ENCODE assay signal across 21 mouse cellular contexts in genomic region chr6:101426301-101426700, GRCm38 (mm10). TPM values are rescaled to one million over a fixed set of nuclear protein-coding genes. Genes with fewer than 3 reads are reported as not detected.
DNase-seq lines count a peak whose midpoint lies in the region; ATAC-seq and TF ChIP-seq lines count a peak whose summit lies in the region.
"Had no signal": no experiment of that assay in that cellular context is flagged by ENCODE, and none has a peak within 500 bp of the region (broad histone marks: within the 10 kb centered on the region; RNA-seq: fewer than 3 reads in every experiment).

No protein-coding gene starts in this region.

- WGBS in forebrain, embryonic 13.5 days = 33% methylated on average over 4 of the region's 4 CpGs
- 54% methylated on average over 4 of the region's 4 CpGs for WGBS in forebrain, embryonic 12.5 days

- H3K27ac ChIP-seq in forebrain, embryonic 13.5 days = no peak overlapping the region
- no peak overlapping the region for H3K27ac ChIP-seq in forebrain, embryonic 12.5 days
- H3K27ac ChIP-seq: kidney, postnatal 0 days; macrophage; midbrain, embryonic 12.5 days; stomach, postnatal 0 days had no signal

- peaks cover 22% of the 10 kb centered on the region for H3K4me1 ChIP-seq in forebrain, embryonic 13.5 days
- peaks cover 12% of the 10 kb centered on the region; the same call in 1 of the 2 replicates for H3K4me1 ChIP-seq in forebrain, embryonic 12.5 days

- no peaks in the 10 kb centered on the region for H3K9me3 ChIP-seq in forebrain, embryonic 13.5 days (replicated peaks)
- no peaks in the 10 kb centered on the region for H3K9me3 ChIP-seq in forebrain, embryonic 12.5 days
- H3K9me3 ChIP-seq: midbrain, embryonic 12.5 days had no signal

- peak; percentile 31 for DNase-seq in left cerebral cortex, adult 11 months (ENCODE audit: low spot score)
- DNase-seq in left cerebral cortex, postnatal 4 days = no peak
- DNase-seq in brain, embryonic 18.5 days (ENCODE audit: low read depth, low spot score) = peak; percentile 47
- DNase-seq in heart, postnatal 10 days = no peak
- no peak for DNase-seq in adrenal gland, adult 8-10 months
- DNase-seq: cerebellum, adult 11 months; cerebellum, postnatal 25 days; gastrocnemius, postnatal 14 days; heart, postnatal 4 days; liver; lung, adult 2 months; thymus, postnatal 25 days had no signal

- H3K79me2 ChIP-seq in myocyte (ENCODE audit: control insufficient read depth, insufficient read depth) = no peaks in the 10 kb centered on the region

- H3K4me2 ChIP-seq in forebrain, embryonic 13.5 days = no peak overlapping the region
- no peak overlapping the region for H3K4me2 ChIP-seq in forebrain, embryonic 12.5 days
- peak overlapping the region; percentile 63 for H3K4me2 ChIP-seq in myocyte (ENCODE audit: low read depth)
- H3K4me2 ChIP-seq: heart, embryonic 11.5 days; midbrain, embryonic 12.5 days had no signal

- peak; percentile 68 for ATAC-seq in forebrain, embryonic 13.5 days
- no peak for ATAC-seq in forebrain, embryonic 12.5 days (ENCODE audit: low FRiP score)
- ATAC-seq: activated CD4-positive, CD25-positive, alpha-beta regulatory T cell, adult 4 months had no signal

- H3ac ChIP-seq in myocyte (ENCODE audit: control insufficient read depth, insufficient read length) = no peak overlapping the region

- H3K27me3 ChIP-seq in forebrain, embryonic 13.5 days = peaks cover 7% of the 10 kb centered on the region
- peaks cover 5% of the 10 kb centered on the region; the same call in 1 of the 2 replicates for H3K27me3 ChIP-seq in forebrain, embryonic 12.5 days
- no peaks in the 10 kb centered on the region for H3K27me3 ChIP-seq in myocyte (ENCODE audit: control insufficient read depth, insufficient read depth, insufficient read length)

- no peaks in the 10 kb centered on the region for H3K36me3 ChIP-seq in forebrain, embryonic 13.5 days (ENCODE audit: poor library complexity, severe bottlenecking)
- H3K36me3 ChIP-seq in forebrain, embryonic 12.5 days (replicated peaks) = no peaks in the 10 kb centered on the region
- H3K36me3 ChIP-seq in myocyte (ENCODE audit: control insufficient read depth, insufficient read depth) = no peaks in the 10 kb centered on the region
- H3K36me3 ChIP-seq: midbrain, embryonic 12.5 days had no signal

- H3K4me3 ChIP-seq in forebrain, embryonic 13.5 days = no peak overlapping the region
- H3K4me3 ChIP-seq in forebrain, embryonic 12.5 days (replicated peaks) = no peak overlapping the region
- no peak overlapping the region for H3K4me3 ChIP-seq in myocyte
- H3K4me3 ChIP-seq: midbrain, embryonic 12.5 days had no signal

- no peak overlapping the region for H3K9ac ChIP-seq in forebrain, embryonic 13.5 days
- no peak overlapping the region for H3K9ac ChIP-seq in forebrain, embryonic 12.5 days
- H3K9ac ChIP-seq: midbrain, embryonic 12.5 days had no signal

- no peak for TF ChIP-seq POLR2A in myocyte (IDR thresholded peaks at IDR 0.05; ENCODE audit: insufficient read length, low read depth)

- intact Hi-C loops in left cerebral cortex, postnatal 4 days (cut with DNase I) = no loop called here
- intact Hi-C loops in heart, postnatal 10 days (cut with DNase I) = no loop called here

TF ChIP-seq in myocyte, 11 proteins besides CTCF, POLR2A, EP300 and RAD21:
- no peak for TF ChIP-seq MYOD1 (IDR thresholded peaks at IDR 0.05; ENCODE audit: control insufficient read depth in 1 of 3, insufficient read length in 2 of 3, low read depth in 2 of 3)
- TF ChIP-seq REST (IDR thresholded peaks at IDR 0.05; ENCODE audit: insufficient read depth, insufficient read length) = no peak
TF ChIP-seq in myocyte: peak in this region for 0.

RNA-seq across cellular contexts. Expression of gene Pdzrn3, which starts 48.6 kb away (rescaled TPM):
- 11.3 and 13.1 TPM in 2 replicates for polyA plus RNA-seq in forebrain, embryonic 13.5 days (2015; fragmentation: Nextera tagmentation; extraction: Ambion mirVana)
- 7.7 and 8.8 TPM in 2 replicates for polyA plus RNA-seq in forebrain, embryonic 12.5 days (2016; fragmentation: Nextera tagmentation; extraction: Ambion mirVana)
- 10 to 100 TPM; 42.6 to 47.1 TPM for total RNA-seq in left cerebral cortex, postnatal 4 days (2021)
- polyA plus RNA-seq in myocyte (2012; fragmentation: generic; extraction: Trizol) = 13.8 TPM
- total RNA-seq in heart, postnatal 10 days (2021) = 10 to 100 TPM; 41.4 to 69.5 TPM
- 10 to 100 TPM; 25.2 to 31.1 (median 28.7) TPM for total RNA-seq in adrenal gland, adult 8-10 months (2022)
- polyA plus RNA-seq: activated CD4-positive, CD25-positive, alpha-beta regulatory T cell, adult 4 months; macrophage had no signal

Comparison
In these comparisons a context has a peak if more than half of its experiments do, and no peak if none do; other contexts are left out.
1. DNase-seq: peak in left cerebral cortex, adult 11 months (single experiment) and brain, embryonic 18.5 days (single experiment); none in left cerebral cortex, postnatal 4 days (single experiment), heart, postnatal 10 days (0 of 2) and adrenal gland, adult 8-10 months (single experiment).